Mouse (Mus musculus): ENCODE measurements around the gene H2-DMb2.
A peak's percentile ranks its signal among the peaks of the same experiment; 100 is the strongest.

DNA sequence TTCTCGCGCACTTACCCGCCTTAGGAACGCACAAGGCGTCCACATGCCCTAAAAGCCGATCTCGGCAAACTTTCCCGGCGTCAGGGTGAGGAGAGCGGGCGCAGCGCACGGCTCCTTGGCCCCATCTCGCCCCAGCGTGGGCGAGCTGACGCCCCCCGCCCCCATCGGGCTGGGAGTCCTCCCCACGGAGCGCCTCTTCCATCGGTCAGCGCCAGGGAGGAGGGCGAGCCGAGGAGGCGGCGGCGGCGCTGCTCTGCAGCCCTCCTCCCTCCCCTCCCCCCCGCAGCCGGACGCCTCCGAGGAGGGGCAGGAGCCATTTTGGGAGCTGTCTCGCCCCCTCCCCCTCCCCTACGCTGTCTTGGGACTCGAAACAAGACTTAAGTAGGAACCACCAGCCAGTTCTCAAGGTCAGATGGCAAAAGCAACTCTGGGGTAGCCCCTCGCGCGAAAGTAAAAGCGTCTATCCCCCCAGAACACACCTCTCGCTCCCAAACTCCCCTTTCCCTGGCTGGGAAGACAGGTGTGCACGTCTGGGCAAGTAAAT, 22.9 kb upstream of the H2-DMb2 start:
- TF ChIP-seq CTCF (IDR thresholded peaks at IDR 0.05; ENCODE audit: low read depth, low read length) (no peak), POLR2A (IDR thresholded peaks at IDR 0.05; ENCODE audit: borderline replicate concordance, low read depth, low read length) (peak; percentile 16; the same call in 1 of the 2 replicates)

All from bone marrow macrophage, adult 2 months (primary cell).